Mouse (Mus musculus) embryonic stem cell, embryonic (primary cell): ENCODE measurements around the gene Cyp2d11.

Experiments used
- CTCF ChIA-PET, 4 experiments: fragments of 300-600 bp in 2 of 4; fragments of 350-600 bp in 2 of 4; sonication (Branson Sonifier 250); formaldehyde crosslinking; loops; one replicate each; lab custom pipeline; 2022; ENCODE audit warnings: inconsistent platforms in 2 of 4; lab: Charles Lee
- POLR2A ChIA-PET, 4 experiments: fragments of 300-600 bp in 2 of 4; fragments of 350-600 bp in 2 of 4; sonication (Branson Sonifier 250); formaldehyde crosslinking; loops; one replicate each; lab custom pipeline; 2022; ENCODE audit warnings: antibody characterized with exemption in 4 of 4, inconsistent platforms in 1 of 4; lab: Charles Lee

The Cyp2d11 gene

GRCm38 (mm10) chr15:82346580-82347302 lies 47.1 kb downstream of the Cyp2d11 start:
- CTCF ChIA-PET = interaction anchor here in 2 of 4 experiments (0.7 to 2.3 kb wide), 6 partner anchors 8 to 739 kb away, joined by 3 to 16 read pairs (median 4); partner anchors contain the start of gene Ndufa6 (in 1 of the 2)
- POLR2A ChIA-PET = interaction anchor here in 3 of 4 experiments (0.6 to 6.4 kb wide), 34 partner anchors 7 to 803 kb away, joined by 3 to 34 read pairs (median 5); partner anchors contain the start of genes Ndufa6 (in 3 of the 3), Srebf2 (in 3 of the 3), Naga (in 2 of the 3) and Pheta2 (in 2 of the 3)

GRCm38 (mm10) chr15:82345820-82346470 lies 47.9 kb downstream of the Cyp2d11 start:
- ChIA-PET CTCF (interaction anchor here in 3 of 4 experiments (0.5 to 2.3 kb wide), 7 partner anchors 9 to 740 kb away, joined by 3 to 16 read pairs (median 4); partner anchors contain the start of gene Ndufa6 (in 1 of the 3)), POLR2A (interaction anchor here (0.5 to 6.4 kb wide), 35 partner anchors 8 to 906 kb away, joined by 3 to 34 read pairs (median 5); partner anchors contain the start of genes Ndufa6 (in 3 of the 4), Srebf2 (in 3 of the 4), Poldip3 (in 2 of the 4) and Wbp2nl (in 2 of the 4))

GRCm38 (mm10) chr15:82344971-82345370 lies 48.9 kb downstream of the Cyp2d11 start:
- ChIA-PET POLR2A (interaction anchor here in 3 of 4 experiments (0.6 to 5.1 kb wide), 12 partner anchors 9 to 98 kb away, joined by 3 to 34 read pairs (median 10); partner anchors contain the start of genes Ndufa6 (in 2 of the 3), Sept3 (in 1 of the 3) and Wbp2nl (in 1 of the 3)), CTCF (interaction anchor here in 1 of 4 experiments (2.0 to 2.3 kb wide), 2 partner anchors 10 to 741 kb away, joined by 5 to 16 read pairs; partner anchors contain the start of gene Ndufa6)

GRCm38 (mm10) chr15:82343368-82344287 lies 50.2 kb downstream of the Cyp2d11 start:
- ChIA-PET CTCF (interaction anchor here in 1 of 4 experiments (0.5 kb wide), 1 partner anchor 743 kb away, joined by 19 read pairs; no protein-coding TSS in a partner anchor), POLR2A (interaction anchor here in 3 of 4 experiments (0.7 to 5.1 kb wide), 9 partner anchors 10 to 278 kb away, joined by 3 to 34 read pairs (median 3); partner anchors contain the start of genes Ndufa6 (in 3 of the 3) and Wbp2nl (in 1 of the 3))

- ChIA-PET CTCF (interaction anchor here in 1 of 4 experiments (0.5 kb wide), 1 partner anchor 744 kb away, joined by 19 read pairs; no protein-coding TSS in a partner anchor), POLR2A (interaction anchor here in 3 of 4 experiments (0.6 to 5.1 kb wide), 5 partner anchors 11 to 372 kb away, joined by 3 to 34 read pairs (median 3); partner anchors contain the start of genes Ndufa6 (in 3 of the 3) and Wbp2nl (in 1 of the 3))
These were observed 51.3 kb downstream of the Cyp2d11 start for GRCm38 (mm10) chr15:82342543-82342935.

GRCm38 (mm10) chr15:82341675-82342542 lies 51.9 kb downstream of the Cyp2d11 start:
- ChIA-PET CTCF (no interaction called here), POLR2A (interaction anchor here in 2 of 4 experiments (1.1 to 5.0 kb wide), 2 partner anchors 12 to 43 kb away, joined by 3 to 34 read pairs; partner anchors contain the start of genes Ndufa6 (in 1 of the 2) and Wbp2nl (in 1 of the 2))

- ChIA-PET CTCF (interaction anchor here in 1 of 4 experiments (0.7 kb wide), 1 partner anchor 1003 kb away, joined by 3 read pairs; no protein-coding TSS in a partner anchor), POLR2A (interaction anchor here in 2 of 4 experiments (1.7 to 3.5 kb wide), 3 partner anchors 13 to 20 kb away, joined by 7 to 24 read pairs (median 19); partner anchors contain the start of gene Ndufa6 (in 1 of the 2))
These were observed 52.8 kb downstream of the Cyp2d11 start for GRCm38 (mm10) chr15:82341036-82341501.

- CTCF ChIA-PET = interaction anchor here in 2 of 4 experiments (0.7 to 2.9 kb wide), 3 partner anchors 14 to 1004 kb away, joined by 3 to 16 read pairs (median 5); partner anchors contain the start of gene Ndufa6 (in 1 of the 2)
- POLR2A ChIA-PET = interaction anchor here in 3 of 4 experiments (0.9 to 3.5 kb wide), 7 partner anchors 11 to 699 kb away, joined by 3 to 43 read pairs (median 7); partner anchors contain the start of gene Ndufa6 (in 3 of the 3)
These were observed 53.3 kb downstream of the Cyp2d11 start for GRCm38 (mm10) chr15:82340414-82341035.

- ChIA-PET CTCF (interaction anchor here in 2 of 4 experiments (0.9 to 2.9 kb wide), 3 partner anchors 14 to 69 kb away, joined by 5 to 16 read pairs (median 5); partner anchors contain the start of gene Ndufa6 (in 2 of the 2)), POLR2A (interaction anchor here in 3 of 4 experiments (0.6 to 3.5 kb wide), 23 partner anchors 9 to 951 kb away, joined by 3 to 43 read pairs (median 6); partner anchors contain the start of genes Ndufa6 (in 3 of the 3) and Poldip3 (in 2 of the 3))
These were observed 54.1 kb downstream of the Cyp2d11 start for GRCm38 (mm10) chr15:82339634-82340254.
